Comparison of ENCODE assay signal across 12 mouse cellular contexts in genomic region chr4:91381201-91381627, GRCm38 (mm10). TPM values are rescaled to one million over a fixed set of nuclear protein-coding genes. Genes with fewer than 3 reads are reported as not detected.
DNase-seq lines count a peak whose midpoint lies in the region; ATAC-seq and TF ChIP-seq lines count a peak whose summit lies in the region.
"Had no signal": no experiment of that assay in that cellular context is flagged by ENCODE, and none has a peak within 500 bp of the region (broad histone marks: within the 10 kb centered on the region; RNA-seq: fewer than 3 reads in every experiment).

No protein-coding gene starts in this region.

- no peaks in the 10 kb centered on the region for H3K36me3 ChIP-seq in embryonic facial prominence, embryonic 14.5 days (ENCODE audit: control insufficient read depth, insufficient read depth, low read length)
- no peaks in the 10 kb centered on the region for H3K36me3 ChIP-seq in hindbrain, embryonic 16.5 days (ENCODE audit: control insufficient read depth, insufficient read depth, low read length)
- no peaks in the 10 kb centered on the region for H3K36me3 ChIP-seq in neural tube, embryonic 12.5 days
- H3K36me3 ChIP-seq: embryonic facial prominence, embryonic 15.5 days; liver, embryonic 15.5 days had no signal

- no peak overlapping the region for H3K9ac ChIP-seq in embryonic facial prominence, embryonic 14.5 days (ENCODE audit: low read depth, low read length)
- H3K9ac ChIP-seq in hindbrain, embryonic 16.5 days (ENCODE audit: low read depth, low read length), result peak overlapping the region; percentile 64
- peak overlapping the region; percentile 29; the same call in 1 of the 2 replicates for H3K9ac ChIP-seq in neural tube, embryonic 12.5 days
- H3K9ac ChIP-seq: embryonic facial prominence, embryonic 15.5 days; liver, embryonic 15.5 days had no signal

- no peaks in the 10 kb centered on the region for H3K4me1 ChIP-seq in embryonic facial prominence, embryonic 14.5 days (ENCODE audit: control insufficient read depth, insufficient read depth, low read length)
- peaks cover 6% of the 10 kb centered on the region for H3K4me1 ChIP-seq in hindbrain, embryonic 16.5 days (ENCODE audit: control insufficient read depth, insufficient read depth, low read depth, low read length)
- H3K4me1 ChIP-seq in neural tube, embryonic 12.5 days, result peaks cover 17% of the 10 kb centered on the region
- H3K4me1 ChIP-seq: liver, embryonic 15.5 days had no signal

- H3K4me2 ChIP-seq in embryonic facial prominence, embryonic 14.5 days (ENCODE audit: low read depth, low read length), result peak overlapping the region; percentile 5; the same call in 1 of the 2 replicates
- peak overlapping the region; percentile 77 for H3K4me2 ChIP-seq in hindbrain, embryonic 16.5 days (ENCODE audit: low read length)
- H3K4me2 ChIP-seq in neural tube, embryonic 12.5 days (replicated peaks), result peak overlapping the region; percentile 69
- H3K4me2 ChIP-seq: embryonic facial prominence, embryonic 15.5 days; liver, embryonic 15.5 days had no signal

- peak overlapping the region; percentile 43 for H3K4me3 ChIP-seq in layer of hippocampus, adult 2 months
- no peak overlapping the region for H3K4me3 ChIP-seq in embryonic facial prominence, embryonic 14.5 days (ENCODE audit: low read depth, low read length)
- peak overlapping the region; percentile 45 for H3K4me3 ChIP-seq in hindbrain, embryonic 16.5 days (ENCODE audit: low read length)
- peak overlapping the region; percentile 29 for H3K4me3 ChIP-seq in neural tube, embryonic 12.5 days
- H3K4me3 ChIP-seq: embryonic facial prominence, embryonic 15.5 days; liver, embryonic 15.5 days had no signal

- H3K27ac ChIP-seq in layer of hippocampus, adult 2 months, result no peak overlapping the region
- no peak overlapping the region for H3K27ac ChIP-seq in embryonic facial prominence, embryonic 14.5 days (replicated peaks; ENCODE audit: low read depth, low read length)
- H3K27ac ChIP-seq in hindbrain, embryonic 16.5 days (ENCODE audit: low read depth, low read length), result peak overlapping the region; percentile 67
- peak overlapping the region; percentile 42; the same call in 1 of the 2 replicates for H3K27ac ChIP-seq in neural tube, embryonic 12.5 days
- H3K27ac ChIP-seq: embryonic facial prominence, embryonic 15.5 days; liver, embryonic 15.5 days had no signal

- TF ChIP-seq CTCF in layer of hippocampus, adult 2 months (conservative IDR thresholded peaks at IDR 0.05), result peak; percentile 38

- no peak for ATAC-seq in embryonic facial prominence, embryonic 14.5 days (ENCODE audit: low read depth)
- peak; percentile 38 for ATAC-seq in hindbrain, embryonic 16.5 days
- peak; percentile 19; the same call in 1 of the 2 replicates for ATAC-seq in neural tube, embryonic 12.5 days (ENCODE audit: low FRiP score, low read depth)
- no peak for ATAC-seq in megakaryocyte-erythroid progenitor cell, adult 5-6 weeks (replicated peaks; ENCODE audit: low FRiP score, low TSS enrichment, poor library complexity, severe bottlenecking)

- H3K27me3 ChIP-seq in embryonic facial prominence, embryonic 14.5 days (replicated peaks; ENCODE audit: control insufficient read depth, insufficient read depth, low read length), result peaks cover 27% of the 10 kb centered on the region
- H3K27me3 ChIP-seq in hindbrain, embryonic 16.5 days (replicated peaks; ENCODE audit: control insufficient read depth, insufficient read depth, low read length), result no peaks in the 10 kb centered on the region
- H3K27me3 ChIP-seq in neural tube, embryonic 12.5 days (replicated peaks), result no peaks in the 10 kb centered on the region

- no peak for DNase-seq in layer of hippocampus, adult 2 months (ENCODE audit: low spot score in 2 of 2)
- DNase-seq in layer of hippocampus, postnatal 14 days (ENCODE audit: low spot score in 2 of 2), result no peak
- no peak for DNase-seq in embryonic facial prominence, embryonic 14.5 days (ENCODE audit: low spot score)
- no peak for DNase-seq in frontal cortex, postnatal 14 days (ENCODE audit: low spot score in 2 of 2)
- no peak for DNase-seq in ovary, postnatal 36 days (ENCODE audit: low spot score)
- DNase-seq: gastrocnemius, postnatal 25 days had no signal

- WGBS in embryonic facial prominence, embryonic 14.5 days, result 1% methylated on average over 13 of the region's 13 CpGs
- whole genome bisulfite sequencing in hindbrain, embryonic 16.5 days, result 1% methylated on average over 13 of the region's 13 CpGs
- 1% methylated on average over 13 of the region's 13 CpGs for WGBS in neural tube, embryonic 12.5 days

- no peaks in the 10 kb centered on the region for H3K9me3 ChIP-seq in embryonic facial prominence, embryonic 14.5 days (ENCODE audit: control insufficient read depth, low read length)
- H3K9me3 ChIP-seq in hindbrain, embryonic 16.5 days (ENCODE audit: control insufficient read depth, low read length), result no peaks in the 10 kb centered on the region
- no peaks in the 10 kb centered on the region for H3K9me3 ChIP-seq in neural tube, embryonic 12.5 days
- H3K9me3 ChIP-seq: embryonic facial prominence, embryonic 15.5 days; liver, embryonic 15.5 days had no signal

RNA-seq across cellular contexts. Expression of gene Elavl2, which starts 19.4 kb away (rescaled TPM):
- 100 to 1,000 TPM in 1 of 2 experiments, 10 to 100 TPM in 1; 89.2 to 108 TPM for total RNA-seq in layer of hippocampus, adult 2 months (2021)
- total RNA-seq in layer of hippocampus, postnatal 14 days (2021), result 100 to 1,000 TPM; 122 to 126 TPM
- polyA plus RNA-seq in embryonic facial prominence, embryonic 14.5 days (2014; fragmentation: Nextera tagmentation; extraction: Ambion mirVana), result 10.6 and 11.4 TPM in 2 replicates
- 148 and 151 TPM in 2 replicates for polyA plus RNA-seq in hindbrain, embryonic 16.5 days (2015; fragmentation: Nextera tagmentation; extraction: Ambion mirVana)
- 118 and 128 TPM in 2 replicates for polyA plus RNA-seq in neural tube, embryonic 12.5 days (2016; fragmentation: Nextera tagmentation; extraction: Ambion mirVana)
- total RNA-seq in megakaryocyte-erythroid progenitor cell, adult 5-6 weeks (2014; fragmentation: Nextera tagmentation), result 0.20 TPM in 1 of 2 replicates, not detected in the other
- 4.0 TPM in 1 of 2 replicates, not detected in the other for total RNA-seq in megakaryocyte-erythroid progenitor cell, adult 5-6 weeks (2017)
- total RNA-seq: hematopoietic stem cell, adult 5-6 weeks had no signal

Comparison
In these comparisons a context has a peak if more than half of its experiments do, and no peak if none do; other contexts are left out.
1. H3K27ac ChIP-seq: peak in hindbrain, embryonic 16.5 days (single experiment) and neural tube, embryonic 12.5 days (single experiment); none in layer of hippocampus, adult 2 months (single experiment) and embryonic facial prominence, embryonic 14.5 days (single experiment).
2. ATAC-seq: peak in hindbrain, embryonic 16.5 days (single experiment) and neural tube, embryonic 12.5 days (single experiment); none in embryonic facial prominence, embryonic 14.5 days (single experiment) and megakaryocyte-erythroid progenitor cell, adult 5-6 weeks (single experiment).
3. H3K4me2 ChIP-seq: peak in every context shown above with its lines; median percentile 77 in hindbrain, embryonic 16.5 days; 69 in neural tube, embryonic 12.5 days; 5 in embryonic facial prominence, embryonic 14.5 days.
4. RNA of gene Elavl2, which starts 19.4 kb away (total RNA-seq): 122 to 126 TPM in layer of hippocampus, postnatal 14 days and 89.2 to 108 TPM in layer of hippocampus, adult 2 months; 0.20 to 4.0 TPM in megakaryocyte-erythroid progenitor cell, adult 5-6 weeks; every median in the first group is over 10 times any median in the second.